Mouse (Mus musculus) hindbrain, postnatal 0 days (tissue): ENCODE results near the gene Zdhhc1. TPM values are rescaled to one million over a fixed set of nuclear protein-coding genes. Genes with fewer than 3 reads are reported as not detected.

Experiments used
- ATAC-seq: fragments of 200-750 bp; cut with Nextera tagmentation; 2 replicates; pipeline ENCODE4 v1.8.0; 2017; ENCODE audit warnings: mild to moderate bottlenecking, moderate TSS enrichment, moderate library complexity
- DNase-seq: peaks from one replicate; pipeline ENCODE4 v3.0.0-alpha.2; 2015; ENCODE audit warnings: low spot score
- H3K27ac ChIP-seq: fragments of 300-500 bp; sonication (generic); 2 replicates; pipeline ENCODE4 v1.5.1; 2014; ENCODE audit warnings: mild to moderate bottlenecking
- H3K27me3 ChIP-seq: fragments of 300-500 bp; sonication (generic); 2 replicates; pipeline ENCODE4 v1.6.1; 2014; ENCODE audit warnings: low read length, mixed read lengths; ENCODE audit not compliant: insufficient read depth
- H3K36me3 ChIP-seq: fragments of 300-500 bp; sonication (generic); 2 replicates; pipeline ENCODE4 v1.6.1; 2014; ENCODE audit warnings: low read length, mixed read lengths; ENCODE audit not compliant: insufficient read depth
- H3K4me1 ChIP-seq: fragments of 300-500 bp; sonication (generic); 2 replicates; pipeline ENCODE4 v1.6.1; 2014; ENCODE audit warnings: antibody characterized with exemption, low read length, mixed read lengths; ENCODE audit not compliant: insufficient read depth
- H3K4me2 ChIP-seq: fragments of 300-500 bp; sonication (generic); 2 replicates; pipeline ENCODE4 v1.6.1; 2014; ENCODE audit warnings: low read depth, mild to moderate bottlenecking, low read length, moderate library complexity, mixed read lengths
- H3K4me3 ChIP-seq: fragments of 300-500 bp; sonication (generic); 2 replicates; pipeline ENCODE4 v1.5.1; 2014; ENCODE audit warnings: low read length
- H3K9ac ChIP-seq: fragments of 300-500 bp; sonication (generic); replicated peaks from 2 replicates; pipeline ENCODE4 v1.6.1; 2014; ENCODE audit warnings: mild to moderate bottlenecking, low read length, moderate library complexity, mixed read lengths
- H3K9me3 ChIP-seq: fragments of 300-500 bp; sonication (generic); 2 replicates; pipeline ENCODE4 v1.6.1; 2016; ENCODE audit warnings: low read length, mixed read lengths
- CTCF ChIP-seq: IDR thresholded peaks from 2 replicates; pipeline ENCODE4 v1.5.1; 2016; ENCODE audit warnings: antibody characterized with exemption, control low read depth, low read depth
- WGBS: fragments of 180-500 bp; shearing (Covaris S2); extraction: QIAGEN DNeasy Blood & Tissue Kit; methylation state at CpG from one replicate; pipeline ENCODE4 v1.1.7; 2014; 5-methylcytosine and 5-hydroxymethylcytosine counted together
- polyA plus RNA-seq: library from polyadenylated mRNA; unstranded; fragments of >200 nt; fragmentation: Nextera tagmentation; extraction: Ambion mirVana; gene quantifications from 2 replicates; pipeline ENCODE4 v1.2.1, GENCODE M21; 2015
- total RNA-seq: library from RNA; depleted of rRNA; stranded (reverse); fragments of >200 nt; gene quantifications from 2 replicates; pipeline ENCODE4 v1.2.3, GENCODE M21; 2014

The Zdhhc1 gene
- total and polyA plus RNA-seq, 2 experiments from 2014 or later, result 31.3 to 54.2 TPM

- ATAC-seq, result 0 out of 2 replicates have a peak, but pooled peaks have one; percentile 24
- Histone ChIP-seq H3K9ac (no peak overlapping the region), H3K27me3 (no peaks in the 10 kb centered on the region), H3K36me3 (no peaks in the 10 kb centered on the region), H3K9me3 (no peaks in the 10 kb centered on the region), H3K27ac (no peak overlapping the region), H3K4me2 (no peak overlapping the region), H3K4me3 (no peak overlapping the region), H3K4me1 (peaks cover under 1% of the 10 kb centered on the region)
- 52% methylated on average over 5 of the region's 5 CpGs for WGBS
- peak; percentile 57 for TF ChIP-seq CTCF
- DNase-seq, result peak; percentile 72
Observed at GRCm38 (mm10) chr8:105438865-105439264, 57.8 kb downstream of the Zdhhc1 start.

GRCm38 (mm10) chr8:105437078-105437748 is 59.5 kb downstream of the Zdhhc1 start:
- H3K9me3 ChIP-seq, result no peaks in the 10 kb centered on the region
- TF ChIP-seq CTCF, result no peak
- 85% methylated on average over 5 of the region's 5 CpGs for WGBS
- peaks cover 11% of the 10 kb centered on the region for H3K4me1 ChIP-seq
- no peak overlapping the region for H3K4me3 ChIP-seq
- H3K27ac ChIP-seq, result no peak overlapping the region
- H3K4me2 ChIP-seq, result no peak overlapping the region
- ATAC-seq (no peak), DNase-seq (no peak)
- no peak overlapping the region for H3K9ac ChIP-seq
- H3K36me3 ChIP-seq, result no peaks in the 10 kb centered on the region
- H3K27me3 ChIP-seq, result no peaks in the 10 kb centered on the region

- no peak overlapping the region for H3K27ac ChIP-seq
- DNase-seq (no peak), ATAC-seq (no peak)
- no peak for TF ChIP-seq CTCF
- no peak overlapping the region for H3K9ac ChIP-seq
- WGBS, result 67% methylated on average over 5 of the region's 5 CpGs
- H3K4me1 ChIP-seq, result peaks cover 11% of the 10 kb centered on the region
- H3K4me3 ChIP-seq, result no peak overlapping the region
- no peaks in the 10 kb centered on the region for H3K36me3 ChIP-seq
- no peaks in the 10 kb centered on the region for H3K27me3 ChIP-seq
- H3K9me3 ChIP-seq, result no peaks in the 10 kb centered on the region
- no peak overlapping the region for H3K4me2 ChIP-seq
Observed at GRCm38 (mm10) chr8:105436218-105436617, 60.5 kb downstream of the Zdhhc1 start.

- WGBS, result 60% methylated on average over 5 of the region's 5 CpGs
- Histone ChIP-seq H3K9me3 (no peaks in the 10 kb centered on the region), H3K36me3 (no peaks in the 10 kb centered on the region), H3K4me2 (no peak overlapping the region), H3K4me1 (peaks cover 11% of the 10 kb centered on the region), H3K9ac (no peak overlapping the region), H3K27me3 (no peaks in the 10 kb centered on the region), H3K4me3 (no peak overlapping the region), H3K27ac (no peak overlapping the region; the same call in 1 of the 2 replicates)
- TF ChIP-seq CTCF, result no peak
- DNase-seq (no peak), ATAC-seq (no peak)
Observed at GRCm38 (mm10) chr8:105434136-105434535, 62.6 kb downstream of the Zdhhc1 start.

GRCm38 (mm10) chr8:105433511-105433910 is 63.2 kb downstream of the Zdhhc1 start:
- no peaks in the 10 kb centered on the region for H3K27me3 ChIP-seq

GRCm38 (mm10) chr8:105433021-105433420 is 63.7 kb downstream of the Zdhhc1 start:
- no peak overlapping the region; the same call in 1 of the 2 replicates for H3K27ac ChIP-seq
- no peaks in the 10 kb centered on the region for H3K9me3 ChIP-seq
- no peak for DNase-seq
- TF ChIP-seq CTCF, result no peak
- no peaks in the 10 kb centered on the region for H3K27me3 ChIP-seq
- H3K4me1 ChIP-seq, result peaks cover 11% of the 10 kb centered on the region
- 28% methylated on average over 6 of the region's 6 CpGs for WGBS
- ATAC-seq, result no peak
- no peak overlapping the region for H3K4me2 ChIP-seq
- H3K9ac ChIP-seq, result no peak overlapping the region
- no peak overlapping the region for H3K4me3 ChIP-seq
- no peaks in the 10 kb centered on the region for H3K36me3 ChIP-seq

More at GRCm38 (mm10) chr8:105433511-105433910, 63.2 kb downstream of the Zdhhc1 start:
- H3K36me3 ChIP-seq, result no peaks in the 10 kb centered on the region
- no peak for TF ChIP-seq CTCF
- no peak overlapping the region; the same call in 1 of the 2 replicates for H3K27ac ChIP-seq
- no peak overlapping the region for H3K4me3 ChIP-seq
- H3K9ac ChIP-seq, result no peak overlapping the region
- no peaks in the 10 kb centered on the region for H3K9me3 ChIP-seq
- ATAC-seq (peak; percentile 49; the same call in 1 of the 2 replicates), DNase-seq (peak; percentile 44)
- 19% methylated on average over 5 of the region's 5 CpGs for WGBS
- H3K4me2 ChIP-seq, result no peak overlapping the region
- peaks cover 11% of the 10 kb centered on the region for H3K4me1 ChIP-seq
